Mouse (Mus musculus): Measurements from ENCODE around the gene Fbxo44.
"Not testable (repeated sequence)": the region's sequence is repeated elsewhere in the genome, so short reads cannot be mapped to it uniquely, and the experiment has no call there.

Fbxo44 gene

GRCm38 (mm10) chr4:148160436-148161390 is at the start of gene Fbxo44, which contains the start of gene Fbxo2:
Gene Fbxo44, minus strand, starts transcription at chr4:148160482.
Gene Fbxo2, plus strand, starts transcription at chr4:148160621.
- peak; percentile 36 for ATAC-seq (ENCODE audit: low TSS enrichment)

DNA sequence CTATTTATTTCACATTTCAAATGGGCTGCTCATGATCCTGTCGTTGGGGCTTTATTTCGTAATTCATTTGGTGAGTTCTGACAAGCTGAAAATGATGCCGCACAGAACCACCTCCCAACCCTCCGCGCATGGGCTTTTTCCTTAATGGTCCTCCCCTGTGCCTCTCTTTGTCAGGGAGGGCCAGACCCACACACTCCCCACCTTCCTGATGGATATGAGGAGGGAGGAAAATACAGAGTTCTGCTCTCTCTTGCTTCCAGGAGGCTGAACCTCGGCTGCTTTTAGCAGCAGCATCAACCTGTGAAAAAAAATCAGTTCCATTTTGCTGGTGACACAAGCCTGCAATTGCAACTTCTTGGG is 44.6 kb upstream of the Fbxo44 start:
- no peak for ATAC-seq (ENCODE audit: low TSS enrichment)

GRCm38 (mm10) chr4:148204061-148204872 is 44.0 kb upstream of the Fbxo44 start:
- ATAC-seq (ENCODE audit: low TSS enrichment) = no peak

DNA sequence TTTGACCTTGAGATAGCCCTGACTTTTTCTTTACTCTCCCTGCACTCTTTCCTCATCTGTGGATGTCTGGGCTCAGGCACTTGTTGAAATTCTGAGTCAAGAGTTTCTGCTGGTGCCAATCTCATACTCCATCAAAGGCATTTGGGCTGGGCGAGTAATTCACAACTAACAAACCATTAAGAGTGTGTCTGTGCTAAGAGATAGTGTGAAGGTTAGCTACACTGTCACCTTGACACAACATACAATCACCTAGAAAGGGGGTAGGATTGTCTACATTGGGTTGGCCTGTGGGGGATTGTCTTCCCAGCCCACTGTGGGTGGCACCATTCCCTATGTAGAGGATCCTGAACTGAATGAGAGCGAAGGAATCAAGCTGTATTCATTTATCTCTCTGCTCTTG is 43.3 kb upstream of the Fbxo44 start:
- no peak for ATAC-seq (ENCODE audit: low TSS enrichment)

GRCm38 (mm10) chr4:148198721-148199120 is 38.4 kb upstream of the Fbxo44 start:
- no peak for ATAC-seq (ENCODE audit: low TSS enrichment)

GRCm38 (mm10) chr4:148194400-148194799 is 34.1 kb upstream of the Fbxo44 start:
- ATAC-seq (ENCODE audit: low TSS enrichment) = no peak

- no peak for ATAC-seq (ENCODE audit: low TSS enrichment)
These were observed 32.5 kb upstream of the Fbxo44 start for GRCm38 (mm10) chr4:148192707-148193245.

DNA sequence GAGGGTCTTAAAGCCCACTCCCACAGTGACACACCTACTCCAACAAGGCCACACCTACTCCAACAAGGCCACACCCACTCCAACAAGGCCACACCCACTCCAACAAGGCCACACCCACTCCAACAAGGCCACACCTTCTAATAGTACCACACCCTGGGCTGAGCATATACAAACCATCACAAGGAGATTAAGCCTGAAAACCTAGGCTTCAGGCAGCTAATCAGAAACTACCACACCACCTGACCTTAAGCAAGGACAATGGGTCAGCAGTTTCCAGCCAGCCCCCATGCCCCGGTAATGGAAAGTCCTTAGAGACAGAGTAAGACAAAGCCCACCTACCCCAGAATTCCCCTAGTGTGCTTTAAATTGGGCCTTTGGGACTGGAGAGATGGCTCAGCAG is 28.5 kb upstream of the Fbxo44 start:
- not testable (repeated sequence) for ATAC-seq (ENCODE audit: low TSS enrichment)

- ATAC-seq (ENCODE audit: low TSS enrichment) = no peak
These were observed 25.5 kb upstream of the Fbxo44 start for GRCm38 (mm10) chr4:148185819-148186218.

DNA sequence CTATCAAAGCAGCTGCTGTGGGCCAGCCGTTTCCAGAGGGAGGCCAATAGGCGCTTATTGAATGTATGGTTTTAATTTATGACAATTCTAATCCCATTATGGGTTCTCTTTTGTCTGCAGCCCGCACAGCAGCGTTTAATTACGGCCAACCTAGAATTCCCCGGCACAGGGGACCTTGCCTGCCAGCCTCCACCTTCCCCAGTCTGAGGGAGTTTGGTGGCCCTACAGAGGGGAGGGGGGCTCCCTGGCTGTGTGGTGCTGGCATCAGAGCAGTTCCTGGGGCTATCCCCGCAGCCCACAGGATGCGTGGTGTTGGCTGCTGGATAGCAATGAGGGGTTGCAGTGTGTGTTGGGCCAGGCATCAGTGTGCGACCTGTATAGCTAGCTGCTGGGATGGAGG is 24.3 kb upstream of the Fbxo44 start:
- no peak for ATAC-seq (ENCODE audit: low TSS enrichment)

- ATAC-seq (ENCODE audit: low TSS enrichment) = no peak
These were observed 22.1 kb upstream of the Fbxo44 start for GRCm38 (mm10) chr4:148182363-148182762.

- no peak for ATAC-seq (ENCODE audit: low TSS enrichment)
These were observed 21.2 kb upstream of the Fbxo44 start for GRCm38 (mm10) chr4:148181483-148181882.

DNA sequence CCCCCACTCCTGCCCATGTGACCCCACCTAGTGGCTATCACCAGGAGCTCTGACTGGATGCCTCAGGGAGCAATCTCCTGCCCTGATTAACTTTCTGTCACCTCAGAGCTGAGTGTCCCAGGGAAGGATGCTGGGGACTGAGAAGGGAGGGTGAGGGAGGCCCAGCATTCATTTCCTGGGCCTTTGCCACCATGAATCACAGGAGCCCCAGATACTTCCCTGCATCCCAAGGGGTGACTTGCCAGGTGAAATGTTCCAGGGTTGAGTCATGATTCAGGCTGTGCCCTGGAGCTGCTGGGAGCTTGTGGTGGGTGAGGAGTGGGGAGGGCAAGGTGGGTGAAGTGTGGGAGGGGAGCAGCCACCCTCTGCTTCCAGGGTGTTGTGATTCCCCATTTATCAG is 17.4 kb upstream of the Fbxo44 start:
- ATAC-seq (ENCODE audit: low TSS enrichment) = no peak

DNA sequence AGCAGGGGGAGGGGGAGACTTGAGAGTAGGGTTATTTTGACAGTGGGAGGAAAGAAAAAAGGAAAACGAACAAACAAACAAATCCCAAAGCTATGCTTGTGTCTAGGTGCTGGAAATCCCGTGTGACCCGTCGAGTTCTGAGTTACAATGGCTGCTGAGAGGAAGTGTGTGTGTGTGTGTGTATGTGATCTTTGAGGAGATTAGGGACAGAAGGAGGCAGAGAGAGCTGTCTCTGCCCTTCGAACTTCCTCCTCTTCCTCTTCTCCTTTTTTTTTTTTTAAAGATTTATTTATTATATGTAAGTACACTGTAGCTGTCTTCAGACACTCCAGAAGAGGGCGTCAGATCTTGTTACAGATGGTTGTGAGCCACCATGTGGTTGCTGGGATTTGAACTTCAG is 16.3 kb upstream of the Fbxo44 start:
- ATAC-seq (ENCODE audit: low TSS enrichment) = not testable (repeated sequence)

GRCm38 (mm10) chr4:148174495-148174862 is 14.2 kb upstream of the Fbxo44 start:
- ATAC-seq (ENCODE audit: low TSS enrichment) = peak; percentile 26; the same call in 1 of the 2 replicates

- peak; percentile 91 for ATAC-seq (ENCODE audit: low TSS enrichment)
These were observed 13.7 kb upstream of the Fbxo44 start for GRCm38 (mm10) chr4:148173811-148174494.

GRCm38 (mm10) chr4:148171261-148171660 is 11.0 kb upstream of the Fbxo44 start:
- ATAC-seq (ENCODE audit: low TSS enrichment) = no peak

GRCm38 (mm10) chr4:148170842-148171241 is 10.6 kb upstream of the Fbxo44 start:
- ATAC-seq (ENCODE audit: low TSS enrichment) = no peak

DNA sequence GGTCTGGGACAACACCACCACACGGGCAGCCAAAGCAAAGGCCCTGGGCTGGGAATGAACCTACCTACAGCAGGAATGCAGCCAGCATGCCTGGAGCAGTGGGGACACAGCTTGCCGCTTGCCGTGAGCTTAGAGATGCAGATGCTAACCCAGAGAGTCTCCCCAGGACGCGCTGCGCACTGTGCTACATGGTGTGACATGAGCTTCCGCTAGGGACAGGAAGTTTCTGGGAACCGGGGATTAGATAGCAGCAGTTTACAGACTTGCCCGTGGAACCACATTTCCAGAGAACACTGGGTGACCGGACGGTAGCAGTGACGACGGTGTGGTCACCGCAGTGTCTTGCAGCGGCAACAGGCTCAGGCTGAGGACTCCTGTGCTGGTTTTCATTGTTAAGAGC is 9.3 kb upstream of the Fbxo44 start:
- ATAC-seq (ENCODE audit: low TSS enrichment) = no peak

GRCm38 (mm10) chr4:148168287-148168686 is 8.0 kb upstream of the Fbxo44 start:
- ATAC-seq (ENCODE audit: low TSS enrichment) = no peak

DNA sequence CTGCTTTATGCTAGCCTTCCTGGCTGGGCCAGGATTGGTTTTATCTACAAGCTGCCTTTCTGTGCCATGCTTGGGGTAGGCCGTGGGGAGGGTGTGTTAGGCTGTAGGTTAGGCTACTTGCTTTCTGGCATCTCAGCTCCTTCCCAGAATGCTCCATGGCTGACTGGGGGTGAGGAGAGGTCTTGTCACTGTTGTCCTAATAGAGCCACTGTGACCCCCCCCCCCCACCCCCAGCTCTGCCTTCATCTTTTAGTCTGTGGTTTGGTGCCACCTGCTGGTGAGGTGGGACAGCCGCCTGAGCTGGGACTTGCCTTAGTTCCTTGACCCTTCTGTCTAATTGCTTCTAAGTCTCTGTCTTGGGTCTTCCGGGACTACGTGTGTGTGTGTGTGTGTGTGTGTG is 6.7 kb upstream of the Fbxo44 start:
- ATAC-seq (ENCODE audit: low TSS enrichment) = no peak

DNA sequence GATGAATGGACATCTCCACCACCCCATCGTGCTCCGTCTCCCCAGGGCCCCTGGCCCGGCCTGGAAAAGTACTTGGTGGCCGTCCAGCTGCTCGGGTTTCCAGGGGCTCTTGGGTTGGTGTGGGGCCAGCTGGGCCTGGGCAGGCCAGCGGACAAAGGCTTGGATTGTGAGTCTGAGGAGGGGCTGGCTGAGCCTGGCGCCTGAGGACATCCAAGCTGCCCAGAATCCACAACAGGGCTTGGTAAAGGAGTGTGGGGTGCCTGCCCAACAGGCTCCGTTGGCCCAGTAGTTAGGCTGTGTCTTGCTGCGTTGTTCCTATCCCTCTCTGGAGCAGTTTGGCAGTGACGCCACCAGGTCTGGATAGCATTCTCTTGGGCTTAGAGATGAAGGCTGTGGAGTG is 6.1 kb upstream of the Fbxo44 start:
- ATAC-seq (ENCODE audit: low TSS enrichment) = peak; percentile 54

All from frontal cortex, adult (tissue).